Comparison of ENCODE assay signal across 8 mouse cellular contexts in genomic region chr16:77238358-77239175, GRCm38 (mm10).
DNase-seq lines count a peak whose midpoint lies in the region; ATAC-seq and TF ChIP-seq lines count a peak whose summit lies in the region.

No protein-coding gene starts in this region.

- H3K27ac ChIP-seq in hindbrain, embryonic 15.5 days (replicated peaks): peak overlapping the region; percentile 95
- peak overlapping the region; percentile 94 for H3K27ac ChIP-seq in midbrain, postnatal 0 days (ENCODE audit: low read depth, low read length)
- H3K27ac ChIP-seq in heart, embryonic 12.5 days (ENCODE audit: poor library complexity, severe bottlenecking): no peak overlapping the region

- H3K4me3 ChIP-seq in hindbrain, embryonic 15.5 days: peak overlapping the region; percentile 38
- H3K4me3 ChIP-seq in midbrain, postnatal 0 days (ENCODE audit: low read depth, low read length): peak overlapping the region; percentile 36
- H3K4me3 ChIP-seq in heart, embryonic 12.5 days: no peak overlapping the region

- peak overlapping the region; percentile 52 for H3K4me2 ChIP-seq in hindbrain, embryonic 15.5 days
- H3K4me2 ChIP-seq in midbrain, postnatal 0 days (ENCODE audit: low read depth, low read length, poor library complexity, severe bottlenecking): peak overlapping the region; percentile 64
- no peak overlapping the region for H3K4me2 ChIP-seq in heart, embryonic 12.5 days

- peaks cover 8% of the 10 kb centered on the region; the same call in 1 of the 2 replicates for H3K4me1 ChIP-seq in hindbrain, embryonic 15.5 days (replicated peaks)
- H3K4me1 ChIP-seq in midbrain, postnatal 0 days (ENCODE audit: insufficient read depth, low read length): no peaks in the 10 kb centered on the region
- 0 out of 2 replicates have a peak, but pooled peaks cover 4% of the 10 kb centered on the region for H3K4me1 ChIP-seq in heart, embryonic 12.5 days (replicated peaks)

- WGBS in hindbrain, embryonic 15.5 days: 17% methylated on average over 13 of the region's 13 CpGs
- 15% methylated on average over 13 of the region's 13 CpGs for whole genome bisulfite sequencing in midbrain, postnatal 0 days
- 74% methylated on average over 13 of the region's 13 CpGs for WGBS in heart, embryonic 12.5 days

- peak; percentile 69 for DNase-seq in heart, adult 11 months
- no peak for DNase-seq in heart, adult 9 months (ENCODE audit: low spot score in 2 of 2)
- peak; percentile 16 to 24 for DNase-seq in cerebellum, postnatal 14 days
- peak; percentile 86 for DNase-seq in midbrain, postnatal 0 days (ENCODE audit: low spot score)
- DNase-seq in adrenal gland, adult 18-20 months (ENCODE audit: low spot score in 2 of 2): no peak

- peak; percentile 32 for TF ChIP-seq CTCF in midbrain, postnatal 0 days (IDR thresholded peaks at IDR 0.05)

- ATAC-seq in hindbrain, embryonic 15.5 days (ENCODE audit: low FRiP score, low read depth): peak; percentile 25; the same call in 1 of the 2 replicates
- peak; percentile 39 for ATAC-seq in midbrain, postnatal 0 days (ENCODE audit: low FRiP score)
- ATAC-seq in heart, embryonic 12.5 days (ENCODE audit: insufficient number of reproducible peaks, low FRiP score): no peak
- no peak for ATAC-seq in erythroid progenitor cell, adult 5-6 weeks (replicated peaks; ENCODE audit: low FRiP score, poor library complexity, severe bottlenecking)

- H3K9me3 ChIP-seq in hindbrain, embryonic 15.5 days: no peaks in the 10 kb centered on the region
- H3K9me3 ChIP-seq in midbrain, postnatal 0 days (ENCODE audit: low read length): no peaks in the 10 kb centered on the region
- no peaks in the 10 kb centered on the region for H3K9me3 ChIP-seq in heart, embryonic 12.5 days (replicated peaks)

- H3K36me3 ChIP-seq in hindbrain, embryonic 15.5 days: no peaks in the 10 kb centered on the region
- H3K36me3 ChIP-seq in midbrain, postnatal 0 days (ENCODE audit: insufficient read depth, low read length): no peaks in the 10 kb centered on the region
- H3K36me3 ChIP-seq in heart, embryonic 12.5 days: no peaks in the 10 kb centered on the region

- H3K27me3 ChIP-seq in hindbrain, embryonic 15.5 days: no peaks in the 10 kb centered on the region
- no peaks in the 10 kb centered on the region for H3K27me3 ChIP-seq in midbrain, postnatal 0 days (ENCODE audit: insufficient read depth, low read length)
- H3K27me3 ChIP-seq in heart, embryonic 12.5 days (replicated peaks): no peaks in the 10 kb centered on the region

- H3K9ac ChIP-seq in hindbrain, embryonic 15.5 days: peak overlapping the region; percentile 50
- H3K9ac ChIP-seq in midbrain, postnatal 0 days (replicated peaks; ENCODE audit: low read length, poor library complexity, severe bottlenecking): peak overlapping the region; percentile 74
- H3K9ac ChIP-seq in heart, embryonic 12.5 days: no peak overlapping the region

Comparison
In these comparisons a context has a peak if more than half of its experiments do, and no peak if none do; other contexts are left out.
1. DNase-seq: peak in heart, adult 11 months (single experiment), cerebellum, postnatal 14 days (2 of 2) and midbrain, postnatal 0 days (single experiment); none in heart, adult 9 months (0 of 2) and adrenal gland, adult 18-20 months (0 of 2).
2. ATAC-seq: peak in hindbrain, embryonic 15.5 days (single experiment) and midbrain, postnatal 0 days (single experiment); none in heart, embryonic 12.5 days (single experiment) and erythroid progenitor cell, adult 5-6 weeks (single experiment).